Mouse (Mus musculus) c-Kit-positive CD71-positive TER-119-negative erythroid progenitor cells, embryonic 14.5 days (primary cell): ENCODE measurements around the gene Gm9887.
A peak's percentile ranks its signal among the peaks of the same experiment; 100 is the strongest.

Source experiments
- DNase-seq: peaks from one replicate; pipeline ENCODE4 v3.0.0-alpha.2; 2013; ENCODE audit warnings: low read depth

The Gm9887 gene

DNA sequence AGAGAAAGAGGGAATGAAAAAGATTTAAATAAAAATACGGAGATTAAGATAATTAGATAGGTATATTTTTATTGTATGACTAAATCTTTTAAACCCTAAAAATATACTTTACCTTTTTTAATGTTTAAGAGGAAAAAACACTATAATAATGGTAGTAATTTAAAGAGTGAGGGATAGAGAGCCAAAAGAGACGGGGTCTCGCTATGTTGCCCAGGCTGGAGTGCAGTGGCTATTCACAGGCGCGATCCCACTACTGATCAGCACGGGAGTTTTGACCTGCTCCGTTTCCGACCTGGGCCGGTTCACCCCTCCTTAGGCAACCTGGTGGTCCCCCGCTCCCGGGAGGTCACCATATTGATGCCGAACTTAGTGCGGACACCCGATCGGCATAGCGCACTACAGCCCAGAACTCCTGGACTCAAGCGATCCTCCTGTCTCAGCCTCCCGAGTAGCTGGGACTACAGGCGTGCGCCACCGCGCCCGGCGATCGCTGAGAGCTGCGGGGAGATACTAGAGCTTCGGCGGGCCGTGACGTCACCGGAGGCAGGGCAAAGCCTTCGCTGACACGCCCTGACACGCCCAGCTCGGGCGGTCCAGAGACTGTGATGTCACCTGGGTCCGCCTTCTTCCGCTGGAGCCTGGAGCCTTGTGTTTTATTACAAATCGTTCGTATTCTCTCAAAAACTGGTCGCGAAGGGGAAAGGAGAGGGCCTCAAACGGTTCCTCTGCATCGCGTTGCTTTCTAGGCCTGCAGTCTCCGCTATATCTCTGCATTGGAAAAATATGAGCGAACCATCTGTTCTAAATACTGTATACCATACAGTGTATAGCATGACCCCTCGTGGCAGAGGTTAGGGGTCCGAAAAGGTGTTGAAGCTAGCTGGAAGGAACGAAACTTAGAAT, 11.0 kb downstream of the Gm9887 start:
- peak; percentile 96 for DNase-seq

DNA sequence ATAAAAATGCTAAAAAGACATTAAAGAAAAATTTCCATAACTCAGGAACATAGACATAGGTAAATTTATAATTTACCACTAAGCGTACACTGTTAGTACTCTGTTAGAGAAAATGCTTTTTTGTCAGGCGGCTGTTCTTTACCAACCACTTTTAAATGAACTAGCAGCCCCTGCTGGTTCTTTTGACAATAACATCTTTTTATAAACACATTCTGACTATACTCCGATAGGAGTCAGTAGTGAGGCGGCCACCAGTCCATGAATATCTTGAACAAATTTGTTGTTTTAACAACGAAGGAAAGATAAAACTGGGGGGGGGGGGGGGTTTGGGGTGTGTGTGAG, 11.6 kb downstream of the Gm9887 start:
- peak; percentile 70 for DNase-seq

DNA sequence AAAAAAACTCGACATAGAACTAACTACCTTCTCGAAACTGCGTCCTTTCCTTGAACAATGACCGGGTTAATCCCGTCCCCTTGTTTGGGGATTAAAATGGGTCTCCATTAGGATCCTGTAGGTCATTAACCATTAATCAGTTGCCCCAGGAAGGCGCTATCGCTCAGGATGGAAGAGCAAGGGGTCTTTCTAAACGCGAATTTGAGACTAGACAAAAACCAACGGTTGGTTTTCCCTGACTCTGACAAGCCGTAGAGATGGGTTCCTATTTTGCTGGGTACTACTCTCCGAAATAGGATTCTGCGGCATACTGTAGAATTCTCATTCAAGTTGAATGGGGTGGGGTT, 15.0 kb downstream of the Gm9887 start:
- DNase-seq: no peak

DNA sequence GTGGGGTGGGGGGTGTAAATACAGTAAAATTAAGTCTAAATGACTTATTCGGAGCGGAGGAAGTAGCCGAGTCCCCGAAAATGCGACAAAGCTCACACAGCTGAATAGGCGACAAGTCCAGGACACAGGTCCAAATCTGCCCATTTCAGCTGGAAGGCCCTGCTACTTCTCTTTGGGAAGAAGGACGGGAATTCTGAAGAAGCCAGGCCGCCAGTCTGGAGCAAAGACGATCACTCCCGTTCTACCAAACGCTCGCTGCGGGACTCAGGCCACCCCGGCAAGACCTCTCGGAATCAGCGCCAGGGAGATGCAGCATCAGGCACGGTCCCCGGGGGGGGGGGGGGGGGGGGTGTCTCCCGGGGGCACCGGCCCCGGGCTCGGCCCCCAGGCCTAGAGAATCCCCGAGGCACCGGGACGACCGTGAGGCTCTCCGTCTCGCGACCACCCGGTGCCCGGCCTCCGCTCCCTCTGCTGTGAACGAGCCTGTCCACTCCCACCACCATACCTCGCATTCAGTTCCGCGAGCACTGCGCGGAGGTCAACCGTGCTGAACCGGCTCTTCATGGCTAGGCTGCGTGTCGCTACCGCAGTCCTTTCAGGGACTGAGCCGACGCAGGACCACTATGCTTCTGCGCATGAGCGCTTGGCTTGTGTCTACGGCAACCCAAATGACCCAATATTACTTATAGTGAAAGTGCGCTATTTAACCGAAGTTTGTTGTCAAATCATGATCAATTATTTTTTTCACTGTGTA, 15.5 kb downstream of the Gm9887 start, which contains the start of gene Nemf:
Gene Nemf, minus strand, starts transcription at position 620 of the 754 bp plus-strand sequence.
- peak; percentile 87 for DNase-seq

DNA sequence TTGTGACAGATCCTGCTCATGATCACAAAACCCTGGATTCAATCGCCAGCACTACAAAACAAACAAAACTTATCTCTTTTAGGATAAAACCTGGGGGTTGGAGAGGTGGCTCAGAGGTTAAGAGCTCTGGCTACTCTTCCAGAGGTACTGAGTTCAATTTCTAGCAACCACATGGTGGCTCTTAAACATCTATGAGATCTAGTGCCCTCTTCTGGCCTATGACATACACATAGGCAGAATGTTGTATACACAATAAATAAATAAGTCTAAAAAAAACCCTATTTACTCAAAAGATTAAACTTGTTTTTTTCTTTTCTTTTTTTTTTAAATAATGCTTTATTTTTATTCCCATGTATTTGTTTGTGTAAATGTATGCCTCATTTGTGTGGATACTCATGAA, 20.6 kb downstream of the Gm9887 start:
- DNase-seq: no peak

DNA sequence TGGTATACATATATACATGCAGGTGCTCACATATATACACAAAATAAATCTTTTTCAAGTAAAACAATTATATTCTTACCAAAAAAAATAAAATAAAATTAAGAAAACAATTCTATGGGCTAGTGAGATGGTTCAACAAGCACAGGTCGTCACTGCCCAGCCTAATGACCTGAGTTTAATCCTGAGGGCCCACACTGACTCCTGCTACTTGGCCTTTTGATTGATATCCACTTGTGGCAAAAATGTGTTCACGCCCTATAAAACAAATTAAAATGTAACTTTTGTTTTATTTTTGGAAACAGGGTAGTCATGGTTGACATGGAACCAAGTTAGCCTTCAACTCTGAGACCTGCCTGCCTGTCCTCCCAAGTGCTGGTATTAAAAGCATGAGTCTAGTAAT, 22.3 kb downstream of the Gm9887 start:
- DNase-seq: no peak

DNA sequence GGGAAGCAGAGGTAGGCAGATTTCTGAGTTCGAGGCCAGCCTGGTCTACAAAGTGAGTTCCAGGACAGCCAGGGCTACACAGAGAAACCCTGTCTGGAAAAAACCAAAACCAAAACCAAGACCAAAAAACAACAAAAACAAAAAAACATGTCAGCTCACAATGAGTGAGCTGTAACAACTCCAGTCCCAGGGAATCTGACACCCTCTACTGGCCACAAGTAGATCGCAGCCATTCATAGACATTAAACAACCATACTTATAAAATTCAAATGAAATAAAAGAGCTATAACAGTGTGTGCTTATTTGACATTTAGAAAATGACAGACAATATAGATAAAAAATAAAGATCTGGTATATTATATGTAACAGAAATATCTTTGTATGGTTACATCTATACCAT, 38.7 kb downstream of the Gm9887 start:
- peak; percentile 39 for DNase-seq

DNA sequence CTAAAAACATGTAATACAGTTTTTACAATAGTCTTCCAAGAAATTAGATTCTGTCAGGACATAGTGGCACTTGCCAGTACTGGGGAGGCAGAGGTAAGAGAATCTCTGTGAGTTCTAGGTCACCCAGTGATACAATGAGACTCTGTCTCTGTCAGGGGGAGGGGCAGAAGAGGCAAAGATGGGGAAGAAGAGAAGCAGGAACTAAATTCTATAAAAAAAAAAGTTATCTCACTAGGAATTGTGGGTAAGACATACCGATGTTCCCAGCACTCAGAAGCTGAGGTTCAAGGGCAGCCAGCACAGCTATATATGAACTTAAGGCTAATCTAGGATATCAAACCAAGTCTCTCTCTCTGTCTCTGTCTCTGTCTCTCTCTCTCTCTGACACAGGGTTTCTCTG, 40.1 kb downstream of the Gm9887 start:
- no peak for DNase-seq

DNA sequence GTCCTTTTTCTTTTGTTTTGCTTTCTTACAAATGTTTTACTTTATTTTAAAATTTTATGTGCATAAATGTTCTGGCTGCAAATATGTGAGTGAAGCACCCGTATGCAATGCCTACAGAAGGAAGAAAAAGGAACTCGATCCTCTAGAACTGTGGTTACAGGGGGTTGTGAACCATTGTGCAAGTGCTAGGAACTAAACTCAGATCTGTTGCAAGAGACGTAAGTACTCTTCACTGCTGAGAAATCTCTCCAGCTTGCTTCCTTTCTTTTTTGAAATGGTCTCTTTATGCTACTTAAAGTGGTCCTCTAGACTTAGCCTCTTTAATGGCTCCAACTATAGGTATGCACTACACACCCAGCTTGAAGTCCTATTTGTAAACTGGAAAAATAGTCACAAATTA, 41.1 kb downstream of the Gm9887 start:
- DNase-seq: no peak
